Mouse (Mus musculus) heart, embryonic 13.5 days (tissue): Measurements from ENCODE around the gene Hs3st4. TPM values are rescaled to one million over a fixed set of nuclear protein-coding genes. Genes with fewer than 3 reads are reported as not detected.

Experiments used
- ATAC-seq: fragments of 200-750 bp; cut with Nextera tagmentation; 2 replicates; pipeline ENCODE4 v1.8.0; 2017; ENCODE audit warnings: moderate TSS enrichment; ENCODE audit not compliant: insufficient number of reproducible peaks, low FRiP score, low TSS enrichment; ENCODE audit errors: extremely low read depth
- H3K27ac ChIP-seq: fragments of 300-500 bp; sonication (generic); replicated peaks from 2 replicates; pipeline ENCODE4 v1.5.1; 2015; ENCODE audit warnings: moderate library complexity, mild to moderate bottlenecking, inconsistent platforms
- H3K27me3 ChIP-seq: fragments of 300-500 bp; sonication (generic); replicated peaks from 2 replicates; pipeline ENCODE4 v1.6.1; 2015; ENCODE audit warnings: mild to moderate bottlenecking, inconsistent platforms
- H3K36me3 ChIP-seq: fragments of 300-500 bp; sonication (generic); 2 replicates; pipeline ENCODE4 v1.6.1; 2015; ENCODE audit warnings: mild to moderate bottlenecking, inconsistent platforms
- H3K4me1 ChIP-seq: fragments of 300-500 bp; sonication (generic); 2 replicates; pipeline ENCODE4 v1.6.1; 2015; ENCODE audit warnings: inconsistent platforms
- H3K4me2 ChIP-seq: fragments of 300-500 bp; sonication (generic); 2 replicates; pipeline ENCODE4 v1.6.1; 2015; ENCODE audit warnings: inconsistent platforms, mild to moderate bottlenecking, moderate library complexity
- H3K4me3 ChIP-seq: fragments of 300-500 bp; sonication (generic); 2 replicates; pipeline ENCODE4 v1.5.1; 2015; ENCODE audit warnings: moderate library complexity, mild to moderate bottlenecking, inconsistent platforms
- H3K9ac ChIP-seq: fragments of 300-500 bp; sonication (generic); 2 replicates; pipeline ENCODE4 v1.6.1; 2015; ENCODE audit warnings: inconsistent platforms, mild to moderate bottlenecking, moderate library complexity
- H3K9me3 ChIP-seq: fragments of 300-500 bp; sonication (generic); 2 replicates; pipeline ENCODE4 v1.6.1; 2016; ENCODE audit warnings: inconsistent platforms
- WGBS: fragments of 180-500 bp; shearing (Covaris S2); methylation state at CpG from one replicate; pipeline ENCODE4 v1.1.7; 2015; ENCODE audit warnings: mixed read lengths; 5-methylcytosine and 5-hydroxymethylcytosine counted together
- polyA plus RNA-seq: library from polyadenylated mRNA; unstranded; fragments of >200 nt; fragmentation: Nextera tagmentation; extraction: Ambion mirVana; gene quantifications from 2 replicates; pipeline ENCODE4 v1.2.1, GENCODE M21; 2015

Gene Hs3st4
- polyA plus RNA-seq, 1 experiment from 2014 or later, result 0.59 TPM

DNA sequence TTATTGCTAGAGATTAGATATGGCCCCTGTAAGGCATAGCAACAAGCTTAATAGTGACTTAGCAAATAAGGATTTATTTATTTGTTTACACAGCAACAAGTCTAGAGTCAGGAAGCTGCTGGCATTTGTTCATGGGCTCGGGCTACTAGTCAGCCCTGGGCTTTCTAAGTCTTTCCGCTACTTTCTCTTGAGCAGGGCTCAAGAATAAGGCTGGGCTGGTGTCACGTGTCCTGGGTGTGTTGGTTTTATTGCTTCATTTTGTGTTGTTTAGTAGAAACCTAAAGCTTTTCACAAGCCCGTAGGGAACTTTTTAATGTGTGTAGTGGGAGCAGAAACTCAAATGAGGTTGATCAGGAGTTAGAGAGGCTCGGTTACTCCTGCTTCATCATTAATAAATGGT lies 153.5 kb downstream of the Hs3st4 start:
- H3K4me3 ChIP-seq, result no peak overlapping the region
- H3K27me3 ChIP-seq, result no peaks in the 10 kb centered on the region
- no peak for ATAC-seq
- H3K4me2 ChIP-seq, result no peak overlapping the region
- H3K9ac ChIP-seq, result no peak overlapping the region
- H3K9me3 ChIP-seq, result no peaks in the 10 kb centered on the region
- H3K36me3 ChIP-seq, result no peaks in the 10 kb centered on the region
- H3K4me1 ChIP-seq, result no peaks in the 10 kb centered on the region
- WGBS, result 72% methylated on average over 5 of the region's 5 CpGs
- H3K27ac ChIP-seq, result no peak overlapping the region

DNA sequence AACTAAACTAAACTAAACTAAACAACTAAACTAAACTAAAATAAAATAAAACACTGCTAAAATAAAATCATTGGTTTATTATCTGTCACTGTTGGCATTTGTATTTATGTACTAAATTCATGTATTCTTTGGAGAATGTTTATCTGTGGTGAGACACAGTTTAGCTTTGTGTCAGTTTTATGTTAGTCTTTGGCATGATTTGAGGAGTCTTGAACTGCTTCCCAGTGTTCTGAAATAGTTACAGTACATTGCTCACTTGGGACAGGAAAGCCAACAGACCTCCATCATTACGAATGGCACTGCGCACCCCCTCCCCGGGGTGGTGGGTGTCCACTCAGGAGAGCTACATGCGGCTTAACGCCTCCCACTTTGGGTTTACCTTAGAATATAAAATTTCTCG lies 158.6 kb downstream of the Hs3st4 start:
- no peaks in the 10 kb centered on the region for H3K27me3 ChIP-seq
- no peak overlapping the region for H3K4me2 ChIP-seq
- 84% methylated on average over 6 of the region's 6 CpGs for WGBS
- H3K4me1 ChIP-seq, result no peaks in the 10 kb centered on the region
- no peaks in the 10 kb centered on the region for H3K36me3 ChIP-seq
- no peak overlapping the region for H3K9ac ChIP-seq
- H3K9me3 ChIP-seq, result no peaks in the 10 kb centered on the region
- no peak overlapping the region for H3K27ac ChIP-seq
- no peak overlapping the region for H3K4me3 ChIP-seq
- ATAC-seq, result no peak

DNA sequence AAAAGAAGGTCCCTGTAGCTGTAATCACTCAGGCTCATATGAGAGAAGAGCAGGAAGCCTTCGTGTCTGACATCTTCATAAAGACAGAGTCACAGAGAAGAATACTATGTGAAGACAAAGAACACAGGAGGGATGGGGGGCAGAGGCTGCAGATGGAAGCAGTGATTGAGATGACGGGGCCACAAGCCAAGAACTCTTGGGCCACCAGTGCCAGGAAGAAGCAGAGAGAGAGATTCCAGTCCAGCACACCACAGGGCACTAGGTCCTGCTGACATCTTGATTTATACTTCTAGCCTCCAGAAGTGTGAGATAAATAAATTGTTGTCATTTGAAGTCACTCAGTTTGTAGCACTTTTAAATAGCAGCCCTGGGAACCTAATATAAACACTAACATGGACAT lies 168.2 kb downstream of the Hs3st4 start:
- Histone ChIP-seq H3K27ac (no peak overlapping the region), H3K9me3 (no peaks in the 10 kb centered on the region), H3K4me2 (no peak overlapping the region), H3K27me3 (no peaks in the 10 kb centered on the region), H3K4me3 (no peak overlapping the region), H3K9ac (no peak overlapping the region), H3K4me1 (no peaks in the 10 kb centered on the region), H3K36me3 (no peaks in the 10 kb centered on the region)
- ATAC-seq, result no peak
- WGBS, result 66% methylated on average over 2 of the region's 2 CpGs

DNA sequence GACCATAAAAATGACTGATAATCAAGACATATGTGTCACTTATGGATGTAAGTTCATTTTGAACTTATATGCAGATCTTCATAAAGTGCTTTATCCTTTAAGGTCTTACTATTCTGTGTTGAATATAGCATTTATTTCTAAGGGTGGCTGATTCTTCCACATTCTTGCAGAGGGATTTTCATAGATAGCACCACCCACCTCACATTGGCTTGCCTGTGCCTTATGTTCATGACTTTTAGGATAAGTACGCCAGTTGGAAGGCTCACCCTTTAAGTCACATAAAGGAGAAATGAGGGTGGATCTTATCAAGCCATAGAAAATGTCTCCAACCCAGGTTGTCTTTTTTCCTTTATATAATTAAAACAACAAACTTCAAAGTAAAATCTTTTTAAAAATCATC lies 180.6 kb downstream of the Hs3st4 start:
- ATAC-seq, result no peak
- Histone ChIP-seq H3K4me1 (no peaks in the 10 kb centered on the region), H3K9me3 (no peaks in the 10 kb centered on the region), H3K4me2 (no peak overlapping the region), H3K4me3 (no peak overlapping the region), H3K27ac (no peak overlapping the region), H3K9ac (no peak overlapping the region), H3K36me3 (no peaks in the 10 kb centered on the region), H3K27me3 (no peaks in the 10 kb centered on the region)
- WGBS, result 84% methylated on average over 1 of the region's 1 CpGs

- no peak for ATAC-seq
- Histone ChIP-seq H3K36me3 (no peaks in the 10 kb centered on the region), H3K9me3 (no peaks in the 10 kb centered on the region), H3K27me3 (no peaks in the 10 kb centered on the region), H3K9ac (no peak overlapping the region), H3K4me1 (no peaks in the 10 kb centered on the region), H3K4me2 (no peak overlapping the region), H3K4me3 (no peak overlapping the region), H3K27ac (no peak overlapping the region)
- 61% methylated on average over 1 of the region's 1 CpGs for WGBS
Observed at GRCm38 (mm10) chr7:124166229-124166628, 183.6 kb downstream of the Hs3st4 start.

GRCm38 (mm10) chr7:124168796-124169195 lies 186.1 kb downstream of the Hs3st4 start:
- H3K9me3 ChIP-seq, result 0 out of 2 replicates have a peak, but pooled peaks cover 3% of the 10 kb centered on the region
- WGBS, result 69% methylated on average over 2 of the region's 2 CpGs
- H3K4me3 ChIP-seq, result no peak overlapping the region
- no peak overlapping the region for H3K9ac ChIP-seq
- no peak overlapping the region for H3K4me2 ChIP-seq
- H3K4me1 ChIP-seq, result no peaks in the 10 kb centered on the region
- no peaks in the 10 kb centered on the region for H3K36me3 ChIP-seq
- H3K27ac ChIP-seq, result no peak overlapping the region
- no peak for ATAC-seq
- H3K27me3 ChIP-seq, result no peaks in the 10 kb centered on the region

- 72% methylated on average over 2 of the region's 2 CpGs for WGBS
- ATAC-seq, result no peak
- Histone ChIP-seq H3K9ac (no peak overlapping the region), H3K27me3 (no peaks in the 10 kb centered on the region), H3K36me3 (no peaks in the 10 kb centered on the region), H3K27ac (no peak overlapping the region), H3K4me2 (no peak overlapping the region), H3K9me3 (0 out of 2 replicates have a peak, but pooled peaks cover 3% of the 10 kb centered on the region), H3K4me3 (no peak overlapping the region), H3K4me1 (no peaks in the 10 kb centered on the region)
Observed at GRCm38 (mm10) chr7:124170001-124170400, 187.3 kb downstream of the Hs3st4 start.

GRCm38 (mm10) chr7:124171992-124172391 lies 189.3 kb downstream of the Hs3st4 start:
- Histone ChIP-seq H3K4me1 (no peaks in the 10 kb centered on the region), H3K36me3 (no peaks in the 10 kb centered on the region), H3K9ac (no peak overlapping the region), H3K9me3 (0 out of 2 replicates have a peak, but pooled peaks cover 3% of the 10 kb centered on the region), H3K27ac (no peak overlapping the region), H3K4me2 (no peak overlapping the region), H3K27me3 (no peaks in the 10 kb centered on the region), H3K4me3 (no peak overlapping the region)
- ATAC-seq, result no peak

DNA sequence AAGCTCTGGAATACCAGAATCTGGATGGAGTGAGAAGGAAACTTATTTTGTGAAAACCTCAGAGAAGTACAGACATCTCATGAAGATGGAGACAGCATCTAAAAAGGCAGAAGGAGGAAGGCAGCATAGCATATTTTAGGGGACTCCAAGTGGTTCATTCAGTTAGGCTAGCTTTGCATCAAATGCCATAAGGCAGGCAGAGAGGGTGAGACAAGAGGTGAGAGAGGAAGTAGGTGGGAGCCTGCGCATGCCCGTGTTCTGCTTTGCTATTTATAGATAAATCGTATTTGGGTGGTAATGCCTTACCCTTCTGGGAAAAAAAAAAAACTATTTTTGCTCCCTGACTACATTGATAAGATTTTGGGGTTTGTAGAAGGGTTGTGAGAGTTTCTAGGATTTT lies 198.3 kb downstream of the Hs3st4 start:
- Histone ChIP-seq H3K27me3 (no peaks in the 10 kb centered on the region), H3K27ac (no peak overlapping the region), H3K9ac (no peak overlapping the region), H3K4me3 (no peak overlapping the region), H3K9me3 (no peaks in the 10 kb centered on the region), H3K36me3 (no peaks in the 10 kb centered on the region), H3K4me1 (no peaks in the 10 kb centered on the region), H3K4me2 (no peak overlapping the region)
- WGBS, result 49% methylated on average over 3 of the region's 3 CpGs
- ATAC-seq, result no peak

- ATAC-seq, result no peak
- WGBS, result 59% methylated on average over 1 of the region's 1 CpGs
- no peak overlapping the region for H3K4me3 ChIP-seq
- no peaks in the 10 kb centered on the region for H3K36me3 ChIP-seq
- H3K4me2 ChIP-seq, result no peak overlapping the region
- no peak overlapping the region for H3K9ac ChIP-seq
- H3K4me1 ChIP-seq, result no peaks in the 10 kb centered on the region
- H3K9me3 ChIP-seq, result no peaks in the 10 kb centered on the region
- H3K27ac ChIP-seq, result no peak overlapping the region
- no peaks in the 10 kb centered on the region for H3K27me3 ChIP-seq
Observed at GRCm38 (mm10) chr7:124184693-124185092, 202.0 kb downstream of the Hs3st4 start.

DNA sequence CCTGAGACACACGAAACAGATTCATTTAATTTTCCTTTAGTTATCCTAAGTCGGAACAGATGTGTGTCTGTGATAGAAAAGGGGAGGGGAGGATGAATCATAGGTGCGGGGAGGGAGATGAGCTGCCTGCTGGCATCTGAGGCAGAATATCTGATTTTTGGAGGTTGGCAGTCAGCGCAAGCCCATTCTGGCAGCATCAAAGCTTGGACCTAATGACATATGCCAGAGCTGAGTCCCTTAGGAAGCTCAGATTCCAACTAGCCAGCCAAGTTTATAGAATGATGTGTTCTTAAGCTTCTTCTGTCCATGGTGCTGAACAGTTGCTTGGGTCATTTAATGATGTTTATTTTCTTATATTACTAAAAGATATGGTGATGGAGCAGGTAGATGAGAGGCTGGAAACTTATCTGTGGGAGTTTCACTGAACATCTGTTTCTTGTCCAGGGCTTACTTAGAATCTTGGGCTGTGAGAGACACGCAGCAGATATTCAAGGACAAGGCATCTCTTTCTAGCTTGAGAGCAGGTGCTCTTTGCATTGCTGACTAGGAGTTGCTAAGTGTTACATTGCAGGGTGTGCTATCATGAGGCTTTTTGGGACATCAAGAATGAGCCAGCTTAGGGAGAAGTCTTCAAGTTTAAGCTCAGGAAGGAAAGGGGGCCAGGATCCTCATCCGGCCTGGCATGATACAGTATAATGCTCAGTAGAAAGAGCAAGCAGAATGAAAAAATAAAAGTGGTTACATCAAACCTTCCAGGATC lies 216.3 kb downstream of the Hs3st4 start:
- no peak for ATAC-seq
- Histone ChIP-seq H3K9me3 (no peaks in the 10 kb centered on the region), H3K4me3 (no peak overlapping the region), H3K4me2 (no peak overlapping the region), H3K27ac (no peak overlapping the region), H3K36me3 (no peaks in the 10 kb centered on the region), H3K9ac (no peak overlapping the region), H3K4me1 (no peaks in the 10 kb centered on the region), H3K27me3 (no peaks in the 10 kb centered on the region)
- 71% methylated on average over 6 of the region's 6 CpGs for WGBS

- WGBS, result 77% methylated on average over 1 of the region's 1 CpGs
- Histone ChIP-seq H3K4me2 (no peak overlapping the region), H3K27me3 (no peaks in the 10 kb centered on the region), H3K27ac (no peak overlapping the region), H3K9me3 (no peaks in the 10 kb centered on the region), H3K4me1 (peaks cover 3% of the 10 kb centered on the region; the same call in 1 of the 2 replicates), H3K36me3 (no peaks in the 10 kb centered on the region), H3K4me3 (no peak overlapping the region), H3K9ac (no peak overlapping the region)
- ATAC-seq, result no peak
Observed at GRCm38 (mm10) chr7:124216921-124217320, 234.3 kb downstream of the Hs3st4 start.
